Mouse (Mus musculus): ENCODE data around the gene Dhx8. TPM values are rescaled to one million over a fixed set of nuclear protein-coding genes. Genes with fewer than 3 reads are reported as not detected.

Dhx8 gene
- polyA plus RNA-seq, 1 experiment from 2014 or later: 49.0 TPM

GRCm38 (mm10) chr11:101704081-101704480, 28.6 kb upstream of the Dhx8 start:
- 26% methylated on average over 5 of the region's 5 CpGs for WGBS
- no peak for ATAC-seq (ENCODE audit: insufficient number of reproducible peaks, insufficient read depth, low FRiP score, low TSS enrichment, low read depth)
- H3K9ac ChIP-seq: 0 out of 2 replicates have a peak overlapping the region, but pooled peaks have one; percentile 21
- H3K4me1 ChIP-seq: peaks cover 11% of the 10 kb centered on the region; the same call in 1 of the 2 replicates
- no peak overlapping the region for H3K27ac ChIP-seq
- no peaks in the 10 kb centered on the region for H3K36me3 ChIP-seq
- no peak overlapping the region for H3K4me2 ChIP-seq
- H3K9me3 ChIP-seq: no peaks in the 10 kb centered on the region
- no peak overlapping the region for H3K4me3 ChIP-seq
- no peaks in the 10 kb centered on the region for H3K27me3 ChIP-seq

- H3K36me3 ChIP-seq: no peaks in the 10 kb centered on the region
Measured at GRCm38 (mm10) chr11:101706764-101707448, 25.8 kb upstream of the Dhx8 start.

GRCm38 (mm10) chr11:101708482-101708881, 24.2 kb upstream of the Dhx8 start:
- H3K9ac ChIP-seq: no peak overlapping the region
- H3K27me3 ChIP-seq: no peaks in the 10 kb centered on the region
- no peak overlapping the region for H3K27ac ChIP-seq
- ATAC-seq (ENCODE audit: insufficient number of reproducible peaks, insufficient read depth, low FRiP score, low TSS enrichment, low read depth): no peak
- H3K4me3 ChIP-seq: no peak overlapping the region
- no peaks in the 10 kb centered on the region for H3K9me3 ChIP-seq
- 46% methylated on average over 5 of the region's 5 CpGs for WGBS
- 0 out of 2 replicates have a peak, but pooled peaks cover 1% of the 10 kb centered on the region for H3K4me1 ChIP-seq
- no peaks in the 10 kb centered on the region for H3K36me3 ChIP-seq
- no peak overlapping the region for H3K4me2 ChIP-seq

More at GRCm38 (mm10) chr11:101706764-101707448, 25.8 kb upstream of the Dhx8 start:
- Histone ChIP-seq H3K9ac (no peak overlapping the region), H3K4me2 (no peak overlapping the region), H3K27me3 (no peaks in the 10 kb centered on the region), H3K4me1 (0 out of 2 replicates have a peak, but pooled peaks cover 2% of the 10 kb centered on the region), H3K4me3 (no peak overlapping the region), H3K9me3 (no peaks in the 10 kb centered on the region), H3K27ac (no peak overlapping the region)
- 76% methylated on average over 10 of the region's 10 CpGs for WGBS
- ATAC-seq (ENCODE audit: insufficient number of reproducible peaks, insufficient read depth, low FRiP score, low TSS enrichment, low read depth): no peak

GRCm38 (mm10) chr11:101712811-101713210, 19.9 kb upstream of the Dhx8 start:
- Histone ChIP-seq H3K27ac (no peak overlapping the region), H3K4me3 (no peak overlapping the region), H3K36me3 (no peaks in the 10 kb centered on the region), H3K4me2 (no peak overlapping the region), H3K4me1 (peaks cover 2% of the 10 kb centered on the region; the same call in 1 of the 2 replicates), H3K9me3 (no peaks in the 10 kb centered on the region), H3K9ac (no peak overlapping the region), H3K27me3 (no peaks in the 10 kb centered on the region)
- WGBS: 90% methylated on average over 9 of the region's 9 CpGs
- no peak for ATAC-seq (ENCODE audit: insufficient number of reproducible peaks, insufficient read depth, low FRiP score, low TSS enrichment, low read depth)

GRCm38 (mm10) chr11:101714012-101714411, 18.7 kb upstream of the Dhx8 start:
- no peaks in the 10 kb centered on the region for H3K27me3 ChIP-seq
- no peak overlapping the region for H3K4me2 ChIP-seq
- H3K9ac ChIP-seq: no peak overlapping the region
- no peak overlapping the region for H3K4me3 ChIP-seq
- peaks cover 10% of the 10 kb centered on the region for H3K4me1 ChIP-seq
- WGBS: 72% methylated on average over 7 of the region's 7 CpGs
- no peak for ATAC-seq (ENCODE audit: insufficient number of reproducible peaks, insufficient read depth, low FRiP score, low TSS enrichment, low read depth)
- no peak overlapping the region for H3K27ac ChIP-seq
- H3K9me3 ChIP-seq: no peaks in the 10 kb centered on the region
- no peaks in the 10 kb centered on the region for H3K36me3 ChIP-seq

GRCm38 (mm10) chr11:101718324-101718723, 14.4 kb upstream of the Dhx8 start:
- no peak overlapping the region for H3K4me3 ChIP-seq
- no peaks in the 10 kb centered on the region for H3K27me3 ChIP-seq
- ATAC-seq (ENCODE audit: insufficient number of reproducible peaks, insufficient read depth, low FRiP score, low TSS enrichment, low read depth): no peak
- H3K4me1 ChIP-seq: peaks cover 10% of the 10 kb centered on the region
- H3K4me2 ChIP-seq: no peak overlapping the region
- 0 out of 2 replicates have a peak overlapping the region, but pooled peaks have one; percentile 51 for H3K27ac ChIP-seq
- H3K9ac ChIP-seq: no peak overlapping the region
- H3K36me3 ChIP-seq: no peaks in the 10 kb centered on the region
- WGBS: 13% methylated on average over 4 of the region's 4 CpGs
- H3K9me3 ChIP-seq: no peaks in the 10 kb centered on the region

- Histone ChIP-seq H3K4me1 (peaks cover 10% of the 10 kb centered on the region), H3K27me3 (no peaks in the 10 kb centered on the region), H3K9ac (no peak overlapping the region), H3K36me3 (no peaks in the 10 kb centered on the region), H3K27ac (no peak overlapping the region), H3K4me3 (no peak overlapping the region), H3K9me3 (no peaks in the 10 kb centered on the region), H3K4me2 (no peak overlapping the region)
- WGBS: 80% methylated on average over 21 of the region's 21 CpGs
- ATAC-seq (ENCODE audit: insufficient number of reproducible peaks, insufficient read depth, low FRiP score, low TSS enrichment, low read depth): no peak
Measured at GRCm38 (mm10) chr11:101719986-101720520, 12.7 kb upstream of the Dhx8 start.

GRCm38 (mm10) chr11:101725043-101725442, 7.7 kb upstream of the Dhx8 start:
- ATAC-seq (ENCODE audit: insufficient number of reproducible peaks, insufficient read depth, low FRiP score, low TSS enrichment, low read depth): no peak
- Histone ChIP-seq H3K27me3 (no peaks in the 10 kb centered on the region), H3K36me3 (no peaks in the 10 kb centered on the region), H3K4me2 (no peak overlapping the region), H3K27ac (no peak overlapping the region), H3K4me3 (no peak overlapping the region), H3K9ac (no peak overlapping the region), H3K9me3 (no peaks in the 10 kb centered on the region), H3K4me1 (no peaks in the 10 kb centered on the region)
- 74% methylated on average over 8 of the region's 8 CpGs for WGBS

GRCm38 (mm10) chr11:101726765-101727164, 6.0 kb upstream of the Dhx8 start:
- H3K27ac ChIP-seq: no peak overlapping the region
- WGBS: 63% methylated on average over 2 of the region's 2 CpGs

GRCm38 (mm10) chr11:101729308-101729707, 3.4 kb upstream of the Dhx8 start:
- H3K9ac ChIP-seq: no peak overlapping the region
- ATAC-seq (ENCODE audit: insufficient number of reproducible peaks, insufficient read depth, low FRiP score, low TSS enrichment, low read depth): no peak
- H3K4me3 ChIP-seq: no peak overlapping the region
- WGBS: 61% methylated on average over 3 of the region's 3 CpGs
- no peaks in the 10 kb centered on the region for H3K36me3 ChIP-seq
- 0 out of 2 replicates have a peak overlapping the region, but pooled peaks have one; percentile 7 for H3K27ac ChIP-seq
- H3K4me1 ChIP-seq: peaks cover 5% of the 10 kb centered on the region; the same call in 1 of the 2 replicates
- no peaks in the 10 kb centered on the region for H3K27me3 ChIP-seq
- H3K4me2 ChIP-seq: no peak overlapping the region
- H3K9me3 ChIP-seq: no peaks in the 10 kb centered on the region

More at GRCm38 (mm10) chr11:101726765-101727164, 6.0 kb upstream of the Dhx8 start:
- H3K36me3 ChIP-seq: no peaks in the 10 kb centered on the region
- no peak overlapping the region for H3K4me2 ChIP-seq
- no peaks in the 10 kb centered on the region for H3K27me3 ChIP-seq
- no peak for ATAC-seq (ENCODE audit: insufficient number of reproducible peaks, insufficient read depth, low FRiP score, low TSS enrichment, low read depth)
- no peak overlapping the region for H3K4me3 ChIP-seq
- H3K9me3 ChIP-seq: no peaks in the 10 kb centered on the region
- H3K9ac ChIP-seq: no peak overlapping the region
- no peaks in the 10 kb centered on the region for H3K4me1 ChIP-seq

- 31% methylated on average over 9 of the region's 9 CpGs for WGBS
- H3K4me3 ChIP-seq: peak overlapping the region; percentile 83
Measured at GRCm38 (mm10) chr11:101733596-101733995, 877 bp downstream of the Dhx8 start.

GRCm38 (mm10) chr11:101756616-101757015, 23.9 kb downstream of the Dhx8 start:
- H3K27me3 ChIP-seq: no peaks in the 10 kb centered on the region
- ATAC-seq (ENCODE audit: insufficient number of reproducible peaks, insufficient read depth, low FRiP score, low TSS enrichment, low read depth): no peak
- H3K4me1 ChIP-seq: no peaks in the 10 kb centered on the region
- no peak overlapping the region for H3K4me2 ChIP-seq
- WGBS: 96% methylated on average over 8 of the region's 8 CpGs
- peaks cover 97% of the 10 kb centered on the region for H3K36me3 ChIP-seq
- H3K9me3 ChIP-seq: no peaks in the 10 kb centered on the region
- no peak overlapping the region for H3K4me3 ChIP-seq
- no peak overlapping the region for H3K9ac ChIP-seq
- no peak overlapping the region for H3K27ac ChIP-seq

More at GRCm38 (mm10) chr11:101733596-101733995, 877 bp downstream of the Dhx8 start:
- Histone ChIP-seq H3K27me3 (no peaks in the 10 kb centered on the region), H3K4me2 (peak overlapping the region; percentile 86), H3K36me3 (peaks cover 39% of the 10 kb centered on the region), H3K4me1 (peaks cover 5% of the 10 kb centered on the region; the same call in 1 of the 2 replicates), H3K9me3 (no peaks in the 10 kb centered on the region), H3K27ac (no peak overlapping the region), H3K9ac (peak overlapping the region; percentile 82)
- no peak for ATAC-seq (ENCODE audit: insufficient number of reproducible peaks, insufficient read depth, low FRiP score, low TSS enrichment, low read depth)
